Mouse (Mus musculus): ENCODE measurements at regions not wholly inside any gene's neighbourhood (a gene's known extent, or its start where the extent isn't known, plus 50 kb on each side); places are given as distances from the start of the nearest gene placed in this dataset.

DNA sequence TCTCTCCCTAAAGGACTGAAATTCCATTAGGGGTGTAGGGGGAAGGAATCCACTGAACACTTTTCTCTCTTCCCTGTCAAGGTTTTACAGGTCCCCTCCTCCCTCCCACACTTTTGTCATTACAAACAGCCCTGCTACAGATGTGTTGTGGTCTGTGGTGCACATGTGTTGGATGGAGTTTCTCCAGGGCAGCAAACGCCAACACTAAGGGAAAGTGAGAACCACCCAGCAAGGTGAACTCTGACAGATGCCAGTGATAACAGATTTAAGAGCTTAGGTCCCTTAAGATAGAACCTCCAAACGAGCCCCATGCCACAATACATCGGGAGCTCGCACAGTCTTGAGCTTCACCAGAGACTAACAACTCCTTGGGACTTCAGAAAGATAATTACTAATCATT, 122.1 kb downstream of the Nedd1 start:
- TF ChIP-seq CHD2 (IDR thresholded peaks at IDR 0.05; ENCODE audit: low read length) = no peak
- TF ChIP-seq ZKSCAN1 (IDR thresholded peaks at IDR 0.05; ENCODE audit: low read depth, low read length) = no peak
- TF ChIP-seq POLR2AphosphoS5 (IDR thresholded peaks at IDR 0.05; ENCODE audit: borderline replicate concordance, low read depth, low read length) = no peak
- no peak for TF ChIP-seq MAX (IDR thresholded peaks at IDR 0.05; ENCODE audit: low read length)
- TF ChIP-seq GABPA (IDR thresholded peaks at IDR 0.05; ENCODE audit: low read depth, low read length) = no peak
- TF ChIP-seq CHD1 (IDR thresholded peaks at IDR 0.05; ENCODE audit: low read depth, low read length) = no peak
- TF ChIP-seq RAD21 (IDR thresholded peaks at IDR 0.05; ENCODE audit: low read depth, low read length) = no peak
- no peak for TF ChIP-seq POLR2A (IDR thresholded peaks at IDR 0.05; ENCODE audit: control insufficient read depth in 1 of 2, insufficient read depth in 1 of 2, low read depth in 1 of 2, low read length in 2 of 2, poor library complexity in 1 of 2)
- no peak for TF ChIP-seq POLR2AphosphoS2 (IDR thresholded peaks at IDR 0.05; ENCODE audit: low read length)
- TF ChIP-seq JUND (IDR thresholded peaks at IDR 0.05; ENCODE audit: low read depth, low read length) = no peak
- TF ChIP-seq GATA1 (IDR thresholded peaks at IDR 0.05; ENCODE audit: low read depth, low read length) = no peak
- TF ChIP-seq MYB (IDR thresholded peaks at IDR 0.05; ENCODE audit: low read depth, low read length) = no peak
- TF ChIP-seq ETS1 (IDR thresholded peaks at IDR 0.05; ENCODE audit: low read depth, low read length) = no peak
- TF ChIP-seq CTCF (IDR thresholded peaks at IDR 0.05 in 2 of 3, conservative IDR thresholded peaks at IDR 0.05 in 1 of 3; ENCODE audit: control insufficient read depth in 1 of 3, insufficient read depth in 1 of 3, low read depth in 2 of 3, low read length in 3 of 3, poor library complexity in 1 of 3, severe bottlenecking in 1 of 3) = no peak

All from MEL (cell line).